Mouse (Mus musculus): Measurements from ENCODE around the gene Gm21972.

DNA sequence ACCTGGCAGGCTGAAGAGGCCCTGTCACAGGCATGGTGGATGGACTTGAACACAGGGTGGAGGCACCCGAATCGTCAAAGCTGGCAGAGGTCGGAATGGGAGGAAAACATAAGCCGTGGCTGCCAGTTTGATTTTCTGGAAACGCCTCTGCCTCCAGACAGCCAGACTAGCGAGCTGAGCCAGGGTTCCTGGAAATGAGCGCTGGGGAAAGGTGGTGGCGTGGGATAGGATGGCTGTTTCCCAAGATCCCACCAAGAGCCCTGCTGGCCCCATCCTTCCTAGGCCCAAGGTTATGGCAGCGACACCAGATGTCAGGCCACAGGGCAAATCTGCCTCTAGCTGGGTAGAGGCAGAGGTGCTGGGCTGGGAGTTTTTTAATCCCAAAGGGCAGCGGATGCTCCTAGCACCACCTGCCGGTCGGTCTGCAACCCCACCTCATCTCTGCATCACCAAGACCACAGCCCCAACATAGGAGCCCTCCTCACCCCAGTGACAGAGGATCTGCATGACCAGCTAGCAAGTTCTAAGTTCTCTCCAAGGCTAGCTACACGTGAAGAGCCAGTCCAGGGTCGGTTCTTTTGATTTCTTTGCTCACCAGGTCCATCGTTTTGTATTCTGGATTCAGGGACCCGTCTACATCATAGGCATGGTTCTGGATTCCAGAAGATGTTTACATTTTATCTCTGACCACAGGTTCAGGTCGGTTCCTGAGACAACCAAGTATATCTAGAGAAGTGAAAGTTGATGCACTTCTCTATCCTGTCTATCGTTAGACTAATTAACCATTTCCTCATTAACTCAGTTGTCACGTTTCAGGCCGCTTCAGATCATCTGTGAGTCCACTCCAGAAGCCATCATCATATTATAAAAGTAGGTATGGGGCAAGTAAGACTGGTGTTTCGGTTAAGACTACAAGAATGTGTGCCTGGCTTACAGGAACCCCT, 10.8 kb downstream of the Gm21972 start:
- TF ChIP-seq USF1 (IDR thresholded peaks at IDR 0.05; ENCODE audit: low read depth) (no peak), POLR2A (IDR thresholded peaks at IDR 0.05; ENCODE audit: insufficient read length, low read depth) (no peak), E2F4 (IDR thresholded peaks at IDR 0.05; ENCODE audit: insufficient read depth) (no peak), SRF (IDR thresholded peaks at IDR 0.05; ENCODE audit: control insufficient read depth, insufficient read length, low read depth) (no peak), MYOD1 (IDR thresholded peaks at IDR 0.05; ENCODE audit: control insufficient read depth in 1 of 3, insufficient read length in 2 of 3, low read depth in 2 of 3) (no peak)
